Mouse (Mus musculus) kidney, adult 9 months (tissue): ENCODE results near the gene Fbln7.

Experiments
- DNase-seq: peaks from one replicate; pipeline ENCODE4 v3.0.0; 2022

Gene Fbln7

DNA sequence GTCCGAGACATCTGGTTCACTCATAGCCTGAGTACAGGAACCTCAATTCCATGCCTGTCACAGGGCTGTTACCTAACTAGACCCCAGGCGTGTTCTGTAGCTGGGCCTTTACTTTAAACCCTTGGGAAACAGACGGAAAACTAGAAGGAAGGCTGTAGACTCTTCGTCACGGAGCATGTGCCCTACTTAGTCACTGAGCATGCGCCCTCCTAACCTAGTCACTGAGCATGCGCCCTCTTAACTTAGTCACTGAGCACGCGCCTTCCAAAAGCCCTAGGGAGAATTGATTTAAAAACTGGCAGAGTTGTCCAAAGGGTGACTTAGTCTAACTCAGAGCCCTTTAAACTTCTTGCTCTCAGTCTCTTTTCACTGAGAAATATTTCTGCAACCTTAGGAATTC is at the start of gene Fbln7:
TSS of gene Fbln7 (plus strand) at position 346 of the 400 bp plus-strand sequence.
- DNase-seq = no peak

DNA sequence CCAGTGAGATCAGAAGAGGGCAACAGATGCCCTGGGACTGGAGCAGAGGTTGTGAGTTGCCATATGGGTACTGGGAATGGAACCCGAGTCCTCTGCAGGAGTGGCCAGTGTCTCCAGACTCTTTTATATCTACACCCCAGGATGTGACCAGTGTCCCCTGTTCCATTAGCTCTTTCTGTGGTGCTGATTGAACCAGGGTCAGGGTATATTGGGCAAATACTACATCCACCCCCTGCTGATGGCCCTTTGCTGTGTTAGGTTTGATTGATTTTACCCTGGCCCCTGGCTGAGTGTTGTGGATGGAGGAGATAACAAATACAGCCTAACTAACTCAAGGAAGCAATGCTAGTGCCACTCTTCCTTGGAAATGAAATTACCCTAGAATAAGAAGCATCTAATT is 46.5 kb upstream of the Fbln7 start:
- no peak for DNase-seq

- no peak for DNase-seq
Observed at GRCm38 (mm10) chr2:128816916-128817315, 45.9 kb upstream of the Fbln7 start.

GRCm38 (mm10) chr2:128817387-128817785 is 45.4 kb upstream of the Fbln7 start:
- DNase-seq = peak; percentile 91

GRCm38 (mm10) chr2:128817786-128818681 is 44.7 kb upstream of the Fbln7 start, which contains the start of gene Tmem87b:
TSS of gene Tmem87b (plus strand) at chr2:128818118.
- peak; percentile 96 for DNase-seq

GRCm38 (mm10) chr2:128818956-128819643 is 43.7 kb upstream of the Fbln7 start:
- DNase-seq = peak; percentile 44

DNA sequence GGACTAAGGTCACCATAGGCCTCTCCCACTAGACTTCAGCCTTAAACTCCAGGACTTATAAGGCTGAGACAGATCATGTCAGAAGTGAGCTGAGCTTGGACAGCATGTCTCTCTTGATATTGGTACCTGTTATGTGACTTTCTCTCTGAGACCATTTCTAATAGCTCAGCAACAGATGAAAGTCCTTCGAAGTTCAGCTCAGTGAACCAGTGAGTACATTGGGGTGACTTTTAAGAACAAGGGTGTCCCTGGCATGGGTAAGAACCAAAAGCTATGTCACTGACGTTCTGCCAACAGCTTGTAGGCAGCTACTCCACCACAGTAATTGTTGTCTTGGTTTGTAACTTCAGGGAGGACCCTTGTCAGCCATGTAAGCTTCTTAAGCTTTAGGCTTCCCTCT is 42.1 kb upstream of the Fbln7 start:
- DNase-seq = peak; percentile 73

GRCm38 (mm10) chr2:128823893-128824292 is 38.9 kb upstream of the Fbln7 start:
- DNase-seq = no peak

DNA sequence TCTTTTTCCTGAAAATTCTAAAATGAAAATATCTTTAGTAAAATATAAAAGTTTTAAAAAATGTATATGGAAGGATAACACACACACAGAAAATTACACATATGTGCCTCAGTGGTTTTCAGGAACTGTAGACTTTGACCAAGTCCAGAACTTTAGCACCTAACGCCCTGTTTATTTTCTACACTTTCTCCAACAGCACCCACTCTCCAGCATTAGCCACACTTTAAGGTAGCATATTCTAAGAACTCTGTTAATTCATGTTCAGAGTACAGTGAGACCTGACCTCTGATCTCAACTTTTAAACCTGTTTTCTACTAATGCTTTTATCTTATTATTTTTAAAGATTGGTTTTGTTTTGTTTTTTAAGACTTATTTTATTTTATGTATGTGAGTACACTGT is 35.0 kb upstream of the Fbln7 start:
- no peak for DNase-seq

DNA sequence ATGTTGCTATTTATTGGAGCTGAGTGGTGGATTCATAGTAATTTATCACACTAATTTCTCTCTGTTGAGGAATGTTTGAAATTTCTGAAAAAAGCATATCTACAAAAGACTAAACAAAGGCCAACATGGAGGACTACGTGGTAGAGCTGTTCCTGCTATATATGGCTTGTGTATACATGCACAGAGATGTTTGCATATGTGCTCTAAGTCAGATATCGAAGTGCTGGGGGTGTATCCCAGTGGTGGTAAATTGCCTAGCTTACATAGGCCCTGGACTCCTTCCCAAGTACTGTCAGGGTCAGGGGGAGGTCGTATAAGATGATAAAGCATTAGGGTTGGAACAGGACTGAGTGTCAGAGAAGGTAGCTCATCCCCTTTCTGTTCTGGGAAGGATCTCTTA is 30.2 kb upstream of the Fbln7 start:
- no peak for DNase-seq

GRCm38 (mm10) chr2:128833035-128833434 is 29.7 kb upstream of the Fbln7 start:
- DNase-seq = no peak

- no peak for DNase-seq
Observed at GRCm38 (mm10) chr2:128833435-128833834, 29.3 kb upstream of the Fbln7 start.

DNA sequence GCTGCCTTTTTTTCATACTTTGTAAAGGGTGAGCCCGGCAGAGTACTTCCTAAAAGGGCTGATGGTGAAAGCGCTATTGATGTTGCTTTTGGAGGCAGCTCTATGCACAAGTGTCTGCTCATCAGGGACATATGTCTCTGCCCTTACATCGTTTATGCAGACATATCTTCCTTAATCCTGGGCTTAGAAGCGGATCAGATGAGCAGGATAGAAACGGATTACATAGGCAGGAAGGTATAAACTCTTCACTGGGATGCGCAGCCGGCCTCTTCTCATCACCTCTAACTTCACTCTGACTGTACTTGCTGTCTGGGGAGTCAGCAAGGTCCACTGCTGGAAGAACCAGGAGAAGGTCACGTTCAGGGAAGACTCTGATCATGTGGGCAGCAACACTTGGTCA is 25.2 kb upstream of the Fbln7 start:
- no peak for DNase-seq

GRCm38 (mm10) chr2:128838611-128839010 is 24.2 kb upstream of the Fbln7 start:
- DNase-seq = no peak

- DNase-seq = no peak
Observed at GRCm38 (mm10) chr2:128839501-128839900, 23.3 kb upstream of the Fbln7 start.

- DNase-seq = no peak
Observed at GRCm38 (mm10) chr2:128842437-128842836, 20.3 kb upstream of the Fbln7 start.

DNA sequence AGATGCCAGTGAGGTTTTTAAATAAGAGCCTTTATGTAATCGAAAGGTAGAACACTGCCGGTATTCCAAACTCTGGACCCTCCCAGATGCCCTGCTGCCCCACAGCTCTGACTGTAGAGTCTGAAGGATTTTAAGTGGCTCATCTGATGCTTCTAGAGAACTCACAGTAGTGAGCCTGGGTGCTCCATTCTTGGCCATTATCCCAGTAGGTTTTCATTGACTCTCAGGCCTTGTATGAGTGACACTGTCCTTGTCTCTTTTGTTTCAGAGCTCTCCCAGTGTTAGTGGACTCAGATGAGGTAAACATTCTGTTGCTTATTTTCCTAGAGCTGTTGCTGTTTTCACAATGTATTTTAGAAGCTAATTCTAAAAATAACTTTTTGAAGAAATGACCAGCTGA is 12.7 kb upstream of the Fbln7 start:
- DNase-seq = no peak

GRCm38 (mm10) chr2:128856673-128857072 is 6.1 kb upstream of the Fbln7 start:
- DNase-seq = no peak

GRCm38 (mm10) chr2:128858962-128859361 is 3.8 kb upstream of the Fbln7 start:
- DNase-seq = no peak

DNA sequence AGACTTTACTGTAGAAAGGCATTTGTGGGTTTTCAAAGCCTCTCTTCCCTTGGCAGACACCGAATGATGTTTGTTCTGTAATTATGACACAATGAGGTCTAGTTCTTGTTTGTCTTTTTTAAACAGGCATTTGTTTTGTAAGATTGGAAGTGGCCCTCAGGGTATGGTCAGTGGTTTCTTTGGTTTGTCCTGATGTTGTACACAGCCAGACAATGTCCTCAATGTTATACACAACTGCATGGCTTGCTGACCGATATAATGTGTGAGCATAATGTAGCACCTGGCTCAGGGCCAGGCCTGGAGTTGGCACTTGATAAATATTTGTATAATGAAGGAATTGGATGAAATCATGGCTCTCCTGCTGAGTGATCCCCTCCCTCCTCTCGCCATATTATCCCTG is 2.9 kb upstream of the Fbln7 start:
- DNase-seq = no peak

GRCm38 (mm10) chr2:128863777-128864331 is 1.1 kb downstream of the Fbln7 start:
- DNase-seq = peak; percentile 60

DNA sequence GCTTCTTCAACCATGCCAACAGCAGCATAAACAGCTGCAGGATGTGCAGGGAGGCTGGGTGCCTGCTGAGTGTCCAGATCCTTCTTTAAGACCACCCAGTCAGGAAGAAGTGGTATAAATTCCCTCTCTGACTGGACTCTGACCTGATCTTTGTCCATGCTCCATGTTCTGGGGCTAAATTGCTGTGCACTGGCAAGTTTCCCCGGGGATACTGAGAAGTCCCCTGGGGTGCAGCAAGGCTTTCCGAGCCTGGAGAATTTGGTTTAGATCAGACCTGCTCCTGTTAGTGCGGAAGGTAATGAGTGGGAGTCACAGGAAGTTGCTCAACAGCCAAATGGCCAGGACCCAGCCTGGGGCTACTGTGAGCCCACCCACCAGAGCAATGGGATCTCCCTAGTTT is 2.3 kb downstream of the Fbln7 start:
- DNase-seq = peak; percentile 31

- no peak for DNase-seq
Observed at GRCm38 (mm10) chr2:128871656-128872055, 8.9 kb downstream of the Fbln7 start.

DNA sequence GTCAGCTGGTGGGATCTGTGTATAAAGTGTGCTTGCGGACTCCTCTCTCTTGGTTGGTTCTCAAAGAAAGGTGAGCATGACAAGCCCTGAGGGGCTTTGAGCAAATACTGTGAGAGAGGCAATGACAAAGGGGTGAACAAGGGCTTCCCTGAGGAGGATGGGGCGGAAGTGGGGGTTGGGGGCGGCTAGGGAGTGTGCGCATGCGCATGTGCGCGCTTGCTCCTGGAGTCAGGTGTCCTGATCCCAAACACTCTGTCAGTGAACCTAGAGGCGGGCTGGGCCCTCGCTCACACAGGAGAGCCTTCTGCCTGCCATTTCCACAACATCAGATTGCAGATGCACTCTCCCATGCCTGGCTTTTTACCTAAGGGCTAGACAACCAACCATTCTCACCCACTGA is 9.5 kb downstream of the Fbln7 start:
- DNase-seq = no peak
